ENCODE assay signal across 19 mouse cellular contexts in genomic region chr1:93726116-93726515, GRCm38 (mm10). TPM values are rescaled to one million over a fixed set of nuclear protein-coding genes. Genes with fewer than 3 reads are reported as not detected.
DNase-seq lines count a peak whose midpoint lies in the region; ATAC-seq and TF ChIP-seq lines count a peak whose summit lies in the region.
"Had no signal": no experiment of that assay in that cellular context is flagged by ENCODE, and none has a peak within 500 bp of the region (broad histone marks: within the 10 kb centered on the region; RNA-seq: fewer than 3 reads in every experiment).

No protein-coding gene starts in this region.

- H3K4me2 ChIP-seq in liver, postnatal 0 days (ENCODE audit: low read depth, low read length): no peak overlapping the region
- H3K4me2 ChIP-seq in liver, embryonic 12.5 days: no peak overlapping the region
- H3K4me2 ChIP-seq: heart, embryonic 13.5 days; intestine, embryonic 15.5 days; limb, embryonic 13.5 days; liver, embryonic 15.5 days; midbrain, embryonic 12.5 days; neural tube, embryonic 15.5 days had no signal

- TF ChIP-seq CTCF in heart, adult 2 months (IDR thresholded peaks at IDR 0.05): peak; percentile 50
- peak; percentile 32; the same call in 1 of the 2 replicates for TF ChIP-seq CTCF in liver, postnatal 0 days (IDR thresholded peaks at IDR 0.05; ENCODE audit: low read depth)

- H3K4me1 ChIP-seq in heart, adult 2 months (ENCODE audit: control insufficient read depth, insufficient read depth, low read length): peaks cover 6% of the 10 kb centered on the region
- H3K4me1 ChIP-seq in liver, postnatal 0 days (ENCODE audit: insufficient read depth): no peaks in the 10 kb centered on the region
- H3K4me1 ChIP-seq in liver, embryonic 12.5 days: no peaks in the 10 kb centered on the region
- H3K4me1 ChIP-seq: intestine, embryonic 15.5 days; limb, embryonic 13.5 days; liver, embryonic 15.5 days had no signal

- H3K9ac ChIP-seq in heart, adult 2 months (ENCODE audit: low read depth, low read length): no peak overlapping the region
- H3K9ac ChIP-seq in liver, postnatal 0 days (replicated peaks): no peak overlapping the region
- no peak overlapping the region for H3K9ac ChIP-seq in liver, embryonic 12.5 days
- H3K9ac ChIP-seq: intestine, embryonic 15.5 days; limb, embryonic 13.5 days; liver, embryonic 15.5 days; midbrain, embryonic 12.5 days; neural tube, embryonic 15.5 days had no signal

- no peak overlapping the region for H3K4me3 ChIP-seq in heart, adult 2 months
- H3K4me3 ChIP-seq in liver, postnatal 0 days (ENCODE audit: low read depth, low read length): no peak overlapping the region
- H3K4me3 ChIP-seq in liver, embryonic 12.5 days: no peak overlapping the region
- H3K4me3 ChIP-seq: heart, embryonic 13.5 days; intestine, embryonic 15.5 days; limb, embryonic 13.5 days; liver, embryonic 15.5 days; midbrain, embryonic 12.5 days; myocyte; neural tube, embryonic 15.5 days had no signal

- TF ChIP-seq EP300 in heart, adult 2 months (IDR thresholded peaks at IDR 0.05; ENCODE audit: insufficient read depth, low read depth, low read length): no peak
- no peak for TF ChIP-seq EP300 in liver, postnatal 0 days (IDR thresholded peaks at IDR 0.05; ENCODE audit: low read depth)

- DNase-seq in adrenal gland, adult (ENCODE audit: inconsistent age in 2 of 2, low spot score in 1 of 2): peak; percentile 56 to 76
- DNase-seq in adrenal gland, postnatal 10 days: no peak
- no peak for DNase-seq in heart, adult 2 months
- DNase-seq in heart, postnatal 36 days: no peak
- no peak for DNase-seq in liver, postnatal 0 days
- peak; percentile 40 for DNase-seq in brain, adult 2 months (ENCODE audit: low read depth, low spot score)
- DNase-seq: cerebellum, adult 9-11 months; kidney, postnatal 10 days; thymus, adult 2 months had no signal

- no peaks in the 10 kb centered on the region for H3K9me3 ChIP-seq in liver, postnatal 0 days (ENCODE audit: low read length)
- no peaks in the 10 kb centered on the region for H3K9me3 ChIP-seq in liver, embryonic 12.5 days (replicated peaks)
- H3K9me3 ChIP-seq: heart, embryonic 13.5 days; intestine, embryonic 15.5 days; limb, embryonic 13.5 days; liver, embryonic 15.5 days; midbrain, embryonic 12.5 days; neural tube, embryonic 15.5 days had no signal

- no peaks in the 10 kb centered on the region for H3K36me3 ChIP-seq in heart, adult 2 months (ENCODE audit: control insufficient read depth, insufficient read depth, low read length)
- H3K36me3 ChIP-seq in liver, postnatal 0 days (replicated peaks; ENCODE audit: insufficient read depth, low read length): peaks cover 5% of the 10 kb centered on the region; the same call in 1 of the 2 replicates
- H3K36me3 ChIP-seq in liver, embryonic 12.5 days: peaks cover 20% of the 10 kb centered on the region
- H3K36me3 ChIP-seq: intestine, embryonic 15.5 days; liver, embryonic 15.5 days had no signal

- 47% methylated on average over 3 of the region's 3 CpGs for WGBS in heart, adult 2 months
- WGBS in liver, postnatal 0 days (ENCODE audit: insufficient replicate concordance): 72% methylated on average over 3 of the region's 3 CpGs
- WGBS in liver, embryonic 12.5 days (ENCODE audit: insufficient replicate concordance): 83% methylated on average over 3 of the region's 3 CpGs

- no peak for ATAC-seq in liver, postnatal 0 days
- ATAC-seq in liver, embryonic 12.5 days: no peak
- ATAC-seq in erythroblast, adult 5-6 weeks (replicated peaks; ENCODE audit: low FRiP score, poor library complexity, severe bottlenecking): no peak
- ATAC-seq: intestine, embryonic 15.5 days had no signal

- intact Hi-C loops in heart, adult 2 months (cut with DNase I): loop anchor here (5.0 kb wide), 1 partner anchor 214 kb away; the partner anchor contains the start of gene Farp2
- intact Hi-C loops in heart, postnatal 36 days (cut with DNase I): loop anchor here (2.0 to 5.0 kb wide), 2 partner anchors 31 to 214 kb away; partner anchors contain the start of gene Farp2

- no peak overlapping the region for H3K27ac ChIP-seq in heart, adult 2 months
- no peak overlapping the region for H3K27ac ChIP-seq in liver, postnatal 0 days (ENCODE audit: low read depth)
- H3K27ac ChIP-seq in liver, embryonic 12.5 days: no peak overlapping the region
- H3K27ac ChIP-seq: heart, embryonic 13.5 days; intestine, embryonic 15.5 days; limb, embryonic 13.5 days; liver, embryonic 15.5 days; midbrain, embryonic 12.5 days; neural tube, embryonic 15.5 days had no signal

- H3K27me3 ChIP-seq in heart, adult 2 months (ENCODE audit: control insufficient read depth, insufficient read depth, low read length): no peaks in the 10 kb centered on the region
- H3K27me3 ChIP-seq in liver, postnatal 0 days (ENCODE audit: insufficient read depth, low read length): no peaks in the 10 kb centered on the region
- no peaks in the 10 kb centered on the region for H3K27me3 ChIP-seq in liver, embryonic 12.5 days (replicated peaks)
- H3K27me3 ChIP-seq: heart, embryonic 13.5 days; intestine, embryonic 15.5 days; limb, embryonic 13.5 days; liver, embryonic 15.5 days; midbrain, embryonic 12.5 days; neural tube, embryonic 15.5 days had no signal

- H3K79me2 ChIP-seq in heart, adult 2 months (replicated peaks; ENCODE audit: control insufficient read depth, insufficient read depth, low read length): no peaks in the 10 kb centered on the region; the same call in 1 of the 2 replicates

- TF ChIP-seq POLR2A in heart, adult 2 months (IDR thresholded peaks at IDR 0.05; ENCODE audit: insufficient read depth, low read depth, low read length): no peak

RNA-seq across cellular contexts. Expression of gene Atg4b, which starts 25.2 kb away (rescaled TPM):
- 10 to 100 TPM; 62.2 to 75.5 TPM for total RNA-seq in adrenal gland, postnatal 10 days (2021)
- 10 to 100 TPM; 33.6 to 36.4 TPM for total RNA-seq in heart, adult 2 months (2021)
- polyA plus RNA-seq in heart, adult 2 months (2012; rRNA removed): 27.7 and 33.4 TPM in 2 replicates
- total RNA-seq in heart, postnatal 36 days (2021): 10 to 100 TPM; 38.4 to 39.6 TPM
- polyA plus RNA-seq in liver, postnatal 0 days (2015; fragmentation: Nextera tagmentation; extraction: Ambion mirVana): 48.9 and 51.6 TPM in 2 replicates
- 75.0 and 87.6 TPM in 2 replicates for polyA plus RNA-seq in liver, embryonic 12.5 days (2016; fragmentation: Nextera tagmentation; extraction: Ambion mirVana)
- 12.3 and 20.7 TPM in 2 replicates for total RNA-seq in erythroblast, adult 5-6 weeks (2015; ENCODE audit: low replicate concordance)
- total RNA-seq in erythroblast, adult 5-6 weeks (2017; ENCODE audit: low replicate concordance): 20.8 and 21.0 TPM in 2 replicates

RNA-seq across cellular contexts. Expression of gene Thap4, which starts 28.5 kb away (rescaled TPM):
- total RNA-seq in adrenal gland, postnatal 10 days (2021): 10 to 100 TPM; 46.0 to 51.7 TPM
- total RNA-seq in heart, adult 2 months (2021): 10 to 100 TPM; 75.0 to 80.4 TPM
- polyA plus RNA-seq in heart, adult 2 months (2012; rRNA removed): 69.0 and 76.9 TPM in 2 replicates
- 10 to 100 TPM; 77.9 to 88.1 TPM for total RNA-seq in heart, postnatal 36 days (2021)
- polyA plus RNA-seq in liver, postnatal 0 days (2015; fragmentation: Nextera tagmentation; extraction: Ambion mirVana): 13.0 TPM in 2 replicates
- polyA plus RNA-seq in liver, embryonic 12.5 days (2016; fragmentation: Nextera tagmentation; extraction: Ambion mirVana): 19.3 and 22.2 TPM in 2 replicates
- total RNA-seq in erythroblast, adult 5-6 weeks (2015; ENCODE audit: low replicate concordance): 6.3 and 15.0 TPM in 2 replicates
- total RNA-seq in erythroblast, adult 5-6 weeks (2017; ENCODE audit: low replicate concordance): 1.4 and 6.1 TPM in 2 replicates

RNA-seq across cellular contexts. Expression of gene Bok, which starts 40.7 kb away (rescaled TPM):
- total RNA-seq in adrenal gland, postnatal 10 days (2021): 10 to 100 TPM; 17.4 to 21.0 TPM
- total RNA-seq in heart, adult 2 months (2021): 1 to 10 TPM; 3.0 to 3.1 TPM
- 5.9 and 9.0 TPM in 2 replicates for polyA plus RNA-seq in heart, adult 2 months (2012; rRNA removed)
- 1 to 10 TPM; 3.3 to 4.1 TPM for total RNA-seq in heart, postnatal 36 days (2021)
- 6.8 and 7.2 TPM in 2 replicates for polyA plus RNA-seq in liver, postnatal 0 days (2015; fragmentation: Nextera tagmentation; extraction: Ambion mirVana)
- 8.7 TPM in 2 replicates for polyA plus RNA-seq in liver, embryonic 12.5 days (2016; fragmentation: Nextera tagmentation; extraction: Ambion mirVana)
- total RNA-seq in erythroblast, adult 5-6 weeks (2015; ENCODE audit: low replicate concordance): not detected in 2 replicates
- total RNA-seq in erythroblast, adult 5-6 weeks (2017; ENCODE audit: low replicate concordance): not detected in 2 replicates
- polyA plus RNA-seq: activated CD4-positive, CD25-positive, alpha-beta regulatory T cell, adult 4 months had no signal

Comparison
In these comparisons a context has a peak if more than half of its experiments do, and no peak if none do; other contexts are left out.
1. DNase-seq: peak in adrenal gland, adult (2 of 2) and brain, adult 2 months (single experiment); none in adrenal gland, postnatal 10 days (single experiment), heart, adult 2 months (0 of 2), heart, postnatal 36 days (0 of 2) and liver, postnatal 0 days (single experiment).